Mouse (Mus musculus) embryonic fibroblast, embryonic 13.5 days (primary cell): Measurements from ENCODE around the gene Hist2h3c1.

ENCODE experiments used
- CTCF ChIP-seq: IDR thresholded peaks from 2 replicates; pipeline ENCODE4 v1.5.1; 2011; ENCODE audit warnings: mild to moderate bottlenecking, control low read depth, low read length, moderate library complexity, borderline replicate concordance; ENCODE audit not compliant: insufficient read depth
- POLR2A ChIP-seq: IDR thresholded peaks from 2 replicates; pipeline ENCODE4 v1.6.1; 2011; ENCODE audit warnings: low read depth, mild to moderate bottlenecking, control low read depth, low read length, moderate library complexity

DNA sequence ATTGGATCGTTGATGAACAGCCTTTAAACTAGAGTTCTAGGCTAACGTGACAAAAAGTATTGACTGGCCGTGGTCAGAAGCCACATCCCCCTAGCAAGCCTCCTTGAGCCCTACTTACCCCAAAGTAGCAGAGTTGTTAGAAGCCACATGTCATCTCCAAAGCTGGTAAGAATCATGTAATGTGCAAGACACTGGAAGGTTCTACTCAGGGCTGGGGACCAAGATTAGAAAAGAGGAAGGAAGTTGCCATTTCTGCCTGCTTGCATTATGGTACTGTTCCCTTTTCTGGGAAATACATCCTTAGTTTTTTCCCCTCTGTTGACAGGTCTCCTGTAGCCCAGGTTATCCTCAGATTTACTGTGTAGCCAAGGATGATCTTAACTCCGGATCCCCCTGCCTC is 47.3 kb downstream of the Hist2h3c1 start, which contains the start of gene Fcgr1:
- TF ChIP-seq CTCF (no peak), POLR2A (no peak)
